Mouse (Mus musculus): ENCODE measurements around the gene Tff3.

The Tff3 gene

GRCm38 (mm10) chr17:31078581-31078980 is 50.9 kb downstream of the Tff3 start:
- ATAC-seq (ENCODE audit: insufficient number of reproducible peaks, low FRiP score, low TSS enrichment): no peak

- ATAC-seq (ENCODE audit: insufficient number of reproducible peaks, low FRiP score, low TSS enrichment): no peak
These were observed 51.9 kb downstream of the Tff3 start for GRCm38 (mm10) chr17:31077561-31077960.

GRCm38 (mm10) chr17:31075471-31075870 is 54.0 kb downstream of the Tff3 start:
- no peak for ATAC-seq (ENCODE audit: insufficient number of reproducible peaks, low FRiP score, low TSS enrichment)

Data from cerebellum, adult (tissue).